Mouse (Mus musculus): ENCODE measurements around the gene Olfr1221. TPM values are rescaled to one million over a fixed set of nuclear protein-coding genes. Genes with fewer than 3 reads are reported as not detected.
"Not testable (repeated sequence)": the region's sequence is repeated elsewhere in the genome, so short reads cannot be mapped to it uniquely, and the experiment has no call there.

Olfr1221 gene
- polyA plus RNA-seq (2012; rRNA removed): not detected in 2 replicates

- no peak within 1 kb of the TSS for H3K4me3 ChIP-seq (ENCODE audit: insufficient read depth, low read length)
- H3K4me1 ChIP-seq (ENCODE audit: control insufficient read depth, insufficient read depth, low read length): no peaks in the 10 kb centered on the region
- TF ChIP-seq CTCF (IDR thresholded peaks at IDR 0.05; ENCODE audit: extremely low read depth, insufficient read depth, low read length) (no peak), POLR2A (IDR thresholded peaks at IDR 0.05; ENCODE audit: extremely low read depth, insufficient read depth, low read length) (no peak)
- H3K27ac ChIP-seq (ENCODE audit: insufficient read depth, low read length): no peak within 1 kb of the TSS
Measured at GRCm38 (mm10) chr2:89117183-89117582, at the start of gene Olfr1221. Gene Olfr1221, minus strand, starts transcription at chr2:89117283.

- H3K27ac ChIP-seq (ENCODE audit: insufficient read depth, low read length); H3K4me3 ChIP-seq (ENCODE audit: insufficient read depth, low read length); H3K4me1 ChIP-seq (ENCODE audit: control insufficient read depth, insufficient read depth, low read length): not testable (repeated sequence)
Measured at GRCm38 (mm10) chr2:89164711-89165110, 47.6 kb upstream of the Olfr1221 start.

- H3K4me1 ChIP-seq (ENCODE audit: control insufficient read depth, insufficient read depth, low read length); H3K4me3 ChIP-seq (ENCODE audit: insufficient read depth, low read length); H3K27ac ChIP-seq (ENCODE audit: insufficient read depth, low read length): not testable (repeated sequence)
Measured at GRCm38 (mm10) chr2:89163991-89164390, 46.9 kb upstream of the Olfr1221 start, which contains the start of gene Olfr1224-ps1. Gene Olfr1224-ps1, minus strand, starts transcription at chr2:89164091.

- Histone ChIP-seq H3K4me3 (ENCODE audit: insufficient read depth, low read length) (no peak within 1 kb of the TSS), H3K27ac (ENCODE audit: insufficient read depth, low read length) (no peak within 1 kb of the TSS), H3K4me1 (ENCODE audit: control insufficient read depth, insufficient read depth, low read length) (no peaks in the 10 kb centered on the region)
- TF ChIP-seq POLR2A (IDR thresholded peaks at IDR 0.05; ENCODE audit: extremely low read depth, insufficient read depth, low read length): no peak
- no peak for TF ChIP-seq CTCF (IDR thresholded peaks at IDR 0.05; ENCODE audit: extremely low read depth, insufficient read depth, low read length)
Measured at GRCm38 (mm10) chr2:89151460-89151859, 34.4 kb upstream of the Olfr1221 start, which contains the start of gene Olfr1223. Gene Olfr1223, minus strand, starts transcription at chr2:89151560.

GRCm38 (mm10) chr2:89132954-89133353, 15.9 kb upstream of the Olfr1221 start, which contains the start of gene Olfr1222:
Gene Olfr1222, minus strand, starts transcription at chr2:89133054.
- Histone ChIP-seq H3K4me3 (ENCODE audit: insufficient read depth, low read length) (no peak within 1 kb of the TSS), H3K4me1 (ENCODE audit: control insufficient read depth, insufficient read depth, low read length) (no peaks in the 10 kb centered on the region), H3K27ac (ENCODE audit: insufficient read depth, low read length) (no peak within 1 kb of the TSS)
- TF ChIP-seq CTCF (IDR thresholded peaks at IDR 0.05; ENCODE audit: extremely low read depth, insufficient read depth, low read length) (no peak), POLR2A (IDR thresholded peaks at IDR 0.05; ENCODE audit: extremely low read depth, insufficient read depth, low read length) (no peak)

- Histone ChIP-seq H3K27ac (ENCODE audit: insufficient read depth, low read length) (no peak within 1 kb of the TSS), H3K4me1 (ENCODE audit: control insufficient read depth, insufficient read depth, low read length) (no peaks in the 10 kb centered on the region), H3K4me3 (ENCODE audit: insufficient read depth, low read length) (no peak within 1 kb of the TSS)
- no peak for TF ChIP-seq CTCF (IDR thresholded peaks at IDR 0.05; ENCODE audit: extremely low read depth, insufficient read depth, low read length)
Measured at GRCm38 (mm10) chr2:89106735-89107134, 10.3 kb downstream of the Olfr1221 start, which contains the start of gene Olfr1220. Gene Olfr1220, minus strand, starts transcription at chr2:89106835.

GRCm38 (mm10) chr2:89105651-89106050, 11.4 kb downstream of the Olfr1221 start:
- H3K4me1 ChIP-seq (ENCODE audit: control insufficient read depth, insufficient read depth, low read length): no peaks in the 10 kb centered on the region
- no peak overlapping the region for H3K4me3 ChIP-seq (ENCODE audit: insufficient read depth, low read length)
- H3K27ac ChIP-seq (ENCODE audit: insufficient read depth, low read length): no peak overlapping the region
- TF ChIP-seq CTCF (IDR thresholded peaks at IDR 0.05; ENCODE audit: extremely low read depth, insufficient read depth, low read length) (no peak), POLR2A (IDR thresholded peaks at IDR 0.05; ENCODE audit: extremely low read depth, insufficient read depth, low read length) (no peak)

GRCm38 (mm10) chr2:89093848-89094247, 23.2 kb downstream of the Olfr1221 start:
- Histone ChIP-seq H3K4me1 (ENCODE audit: control insufficient read depth, insufficient read depth, low read length) (no peaks in the 10 kb centered on the region), H3K27ac (ENCODE audit: insufficient read depth, low read length) (no peak overlapping the region), H3K4me3 (ENCODE audit: insufficient read depth, low read length) (no peak overlapping the region)
- TF ChIP-seq CTCF (IDR thresholded peaks at IDR 0.05; ENCODE audit: extremely low read depth, insufficient read depth, low read length) (no peak), POLR2A (IDR thresholded peaks at IDR 0.05; ENCODE audit: extremely low read depth, insufficient read depth, low read length) (no peak)

GRCm38 (mm10) chr2:89083413-89083812, 33.7 kb downstream of the Olfr1221 start, which contains the start of gene Olfr1219:
Gene Olfr1219, minus strand, starts transcription at chr2:89083513.
- H3K27ac ChIP-seq (ENCODE audit: insufficient read depth, low read length): no peak within 1 kb of the TSS
- H3K4me1 ChIP-seq (ENCODE audit: control insufficient read depth, insufficient read depth, low read length): no peaks in the 10 kb centered on the region
- H3K4me3 ChIP-seq (ENCODE audit: insufficient read depth, low read length): no peak within 1 kb of the TSS
- TF ChIP-seq CTCF (IDR thresholded peaks at IDR 0.05; ENCODE audit: extremely low read depth, insufficient read depth, low read length) (no peak), POLR2A (IDR thresholded peaks at IDR 0.05; ENCODE audit: extremely low read depth, insufficient read depth, low read length) (no peak)

- Histone ChIP-seq H3K4me1 (ENCODE audit: control insufficient read depth, insufficient read depth, low read length) (no peaks in the 10 kb centered on the region), H3K27ac (ENCODE audit: insufficient read depth, low read length) (no peak overlapping the region), H3K4me3 (ENCODE audit: insufficient read depth, low read length) (no peak overlapping the region)
- no peak for TF ChIP-seq POLR2A (IDR thresholded peaks at IDR 0.05; ENCODE audit: extremely low read depth, insufficient read depth, low read length)
- no peak for TF ChIP-seq CTCF (IDR thresholded peaks at IDR 0.05; ENCODE audit: extremely low read depth, insufficient read depth, low read length)
Measured at GRCm38 (mm10) chr2:89081487-89081886, 35.6 kb downstream of the Olfr1221 start.

GRCm38 (mm10) chr2:89061087-89061486, 56.0 kb downstream of the Olfr1221 start, which contains the start of gene Olfr1218:
Gene Olfr1218, minus strand, starts transcription at chr2:89061187.
- Histone ChIP-seq H3K27ac (ENCODE audit: insufficient read depth, low read length) (no peak within 1 kb of the TSS), H3K4me1 (ENCODE audit: control insufficient read depth, insufficient read depth, low read length) (no peaks in the 10 kb centered on the region), H3K4me3 (ENCODE audit: insufficient read depth, low read length) (no peak within 1 kb of the TSS)
- TF ChIP-seq CTCF (IDR thresholded peaks at IDR 0.05; ENCODE audit: extremely low read depth, insufficient read depth, low read length) (no peak), POLR2A (IDR thresholded peaks at IDR 0.05; ENCODE audit: extremely low read depth, insufficient read depth, low read length) (no peak)

Other genes with a start within 250 kb of the Olfr1221 start
- gene Olfr1208, start 215.0 kb downstream of the Olfr1221 start, polyA plus RNA-seq (2012; rRNA removed): not detected in 2 replicates
- not detected in 2 replicates for gene Olfr1209, start 202.1 kb downstream of the Olfr1221 start, polyA plus RNA-seq (2012; rRNA removed)
- gene Olfr1211, start 179.2 kb downstream of the Olfr1221 start, polyA plus RNA-seq (2012; rRNA removed): not detected in 2 replicates
- gene Olfr1212, start 163.3 kb downstream of the Olfr1221 start, polyA plus RNA-seq (2012; rRNA removed): not detected in 2 replicates
- gene Gm13762, start 137.0 kb downstream of the Olfr1221 start, polyA plus RNA-seq (2012; rRNA removed): 0.04 TPM in 1 of 2 replicates, not detected in the other
- not detected in 2 replicates for gene Olfr1214, start 124.6 kb downstream of the Olfr1221 start, polyA plus RNA-seq (2012; rRNA removed)
- not detected in 2 replicates for gene Olfr1215, start 110.3 kb downstream of the Olfr1221 start, polyA plus RNA-seq (2012; rRNA removed)
- gene Olfr1216, start 98.9 kb downstream of the Olfr1221 start, polyA plus RNA-seq (2012; rRNA removed): not detected in 2 replicates
- gene Olfr1217, start 85.2 kb downstream of the Olfr1221 start, polyA plus RNA-seq (2012; rRNA removed): not detected in 2 replicates
- not detected in 2 replicates for gene Olfr1218, start 56.1 kb downstream of the Olfr1221 start, polyA plus RNA-seq (2012; rRNA removed)
- not detected in 2 replicates for gene Olfr1219, start 33.8 kb downstream of the Olfr1221 start, polyA plus RNA-seq (2012; rRNA removed)
- gene Olfr1220, start 10.4 kb downstream of the Olfr1221 start, polyA plus RNA-seq (2012; rRNA removed): not detected in 2 replicates
- not detected in 2 replicates for gene Olfr1222, start 15.8 kb upstream of the Olfr1221 start, polyA plus RNA-seq (2012; rRNA removed)
- gene Olfr1223, start 34.3 kb upstream of the Olfr1221 start, polyA plus RNA-seq (2012; rRNA removed): not detected in 2 replicates
- not detected in 2 replicates for gene Olfr1224-ps1, start 46.8 kb upstream of the Olfr1221 start, polyA plus RNA-seq (2012; rRNA removed)
- gene Olfr1225, start 57.4 kb upstream of the Olfr1221 start, polyA plus RNA-seq (2012; rRNA removed): not detected in 2 replicates
- gene Olfr1226, start 82.8 kb upstream of the Olfr1221 start, polyA plus RNA-seq (2012; rRNA removed): not detected in 2 replicates
- not detected in 2 replicates for gene Olfr1228, start 136.8 kb upstream of the Olfr1221 start, polyA plus RNA-seq (2012; rRNA removed)
- not detected in 2 replicates for gene Olfr1229, start 170.7 kb upstream of the Olfr1221 start, polyA plus RNA-seq (2012; rRNA removed)
- not detected in 2 replicates for gene Olfr1230, start 180.0 kb upstream of the Olfr1221 start, polyA plus RNA-seq (2012; rRNA removed)
- not detected in 2 replicates for gene Olfr1231, start 189.8 kb upstream of the Olfr1221 start, polyA plus RNA-seq (2012; rRNA removed)
- not detected in 2 replicates for gene Olfr1232, start 212.4 kb upstream of the Olfr1221 start, polyA plus RNA-seq (2012; rRNA removed)
- not detected in 2 replicates for gene Olfr1233, start 225.1 kb upstream of the Olfr1221 start, polyA plus RNA-seq (2012; rRNA removed)
- not detected in 2 replicates for gene Olfr1234, start 247.6 kb upstream of the Olfr1221 start, polyA plus RNA-seq (2012; rRNA removed)